Mouse (Mus musculus) c-Kit-positive CD71-positive TER-119-positive erythroid progenitor cells, embryonic 14.5 days (primary cell): ENCODE measurements around the gene Alpl.

Experiments
- DNase-seq: peaks from one replicate; pipeline ENCODE4 v3.0.0-alpha.2; 2013; ENCODE audit warnings: low spot score

The Alpl gene

DNA sequence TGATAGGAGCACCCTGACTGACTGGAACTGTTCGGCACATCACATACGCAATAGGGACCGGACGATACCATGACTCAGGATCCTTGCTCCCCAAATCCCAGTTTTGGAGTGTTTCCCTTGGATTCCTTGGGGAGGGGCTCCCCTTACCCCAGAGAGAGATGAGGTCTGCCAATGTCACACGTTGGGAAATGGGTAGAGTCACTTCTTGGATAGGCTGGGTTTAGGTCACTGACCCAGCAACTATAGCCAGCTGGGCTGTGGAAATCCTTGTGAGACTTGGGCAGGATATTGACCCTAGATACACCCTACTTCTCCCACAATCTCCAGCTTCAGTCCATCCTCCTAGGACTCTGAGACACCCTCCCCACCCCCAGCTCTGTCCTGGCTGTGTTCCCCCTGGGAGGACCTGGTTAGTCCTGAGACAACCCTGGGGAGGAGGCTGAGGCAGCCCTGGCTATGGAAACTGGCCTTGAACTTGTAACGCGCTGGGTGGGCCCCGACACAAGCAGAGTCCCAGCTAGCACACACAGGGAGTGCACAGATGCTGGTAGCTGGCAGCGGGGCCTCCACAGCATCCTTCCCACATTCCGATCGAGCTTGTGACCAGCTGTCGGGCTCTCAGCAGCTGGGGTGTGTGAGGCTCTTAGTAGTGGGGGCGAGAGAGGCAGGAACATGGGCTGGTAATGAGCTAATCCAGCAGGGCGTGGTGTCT, 25.1 kb downstream of the Alpl start:
- no peak for DNase-seq

- DNase-seq: no peak
Measured at GRCm38 (mm10) chr4:137769635-137770034, 26.5 kb downstream of the Alpl start.

- DNase-seq: no peak
Measured at GRCm38 (mm10) chr4:137768831-137769230, 27.4 kb downstream of the Alpl start.

- DNase-seq: no peak
Measured at GRCm38 (mm10) chr4:137768381-137768780, 27.8 kb downstream of the Alpl start.

DNA sequence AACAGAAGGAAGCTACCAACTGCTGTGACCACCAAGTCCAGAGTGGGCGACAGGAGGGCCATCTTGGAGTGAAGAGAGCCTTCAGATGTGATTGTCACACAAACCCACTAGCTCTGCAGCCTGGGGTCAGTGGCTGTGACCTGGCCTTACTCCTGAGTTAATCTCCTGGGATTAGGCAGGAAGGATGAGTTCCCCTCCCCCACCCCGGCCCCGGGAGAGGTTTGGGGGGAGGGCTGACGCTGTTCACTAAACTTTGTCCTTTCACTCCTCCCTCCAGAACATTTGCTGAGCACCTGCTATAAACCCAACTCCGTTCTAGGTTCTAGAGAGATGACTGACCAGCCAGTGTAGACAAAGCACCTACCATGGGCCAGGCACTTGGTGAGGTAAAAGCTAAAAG, 29.8 kb downstream of the Alpl start:
- DNase-seq: no peak

- no peak for DNase-seq
Measured at GRCm38 (mm10) chr4:137765554-137765971, 30.6 kb downstream of the Alpl start.

DNA sequence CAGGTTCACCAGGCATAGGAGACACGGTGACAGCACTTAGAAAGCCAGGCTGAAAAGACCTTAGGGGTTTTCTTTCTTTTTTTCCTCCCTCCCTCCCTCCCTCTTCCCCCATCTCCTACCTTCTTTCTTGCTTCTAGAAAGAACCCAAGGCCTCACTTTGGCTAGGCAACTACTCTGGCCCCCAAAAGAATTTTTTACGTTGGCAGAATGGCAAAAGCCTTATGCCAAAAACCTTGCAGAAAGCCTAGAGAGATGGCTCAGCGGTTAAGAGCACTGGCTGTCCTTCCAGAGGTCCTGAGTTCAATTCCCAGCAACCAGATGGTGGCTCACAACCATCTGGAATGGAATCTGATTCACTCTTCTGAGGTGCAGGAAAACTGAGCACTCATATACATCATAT, 31.6 kb downstream of the Alpl start:
- DNase-seq: no peak

- no peak for DNase-seq
Measured at GRCm38 (mm10) chr4:137763920-137764495, 32.2 kb downstream of the Alpl start.

GRCm38 (mm10) chr4:137762886-137763285, 33.3 kb downstream of the Alpl start:
- DNase-seq: no peak

DNA sequence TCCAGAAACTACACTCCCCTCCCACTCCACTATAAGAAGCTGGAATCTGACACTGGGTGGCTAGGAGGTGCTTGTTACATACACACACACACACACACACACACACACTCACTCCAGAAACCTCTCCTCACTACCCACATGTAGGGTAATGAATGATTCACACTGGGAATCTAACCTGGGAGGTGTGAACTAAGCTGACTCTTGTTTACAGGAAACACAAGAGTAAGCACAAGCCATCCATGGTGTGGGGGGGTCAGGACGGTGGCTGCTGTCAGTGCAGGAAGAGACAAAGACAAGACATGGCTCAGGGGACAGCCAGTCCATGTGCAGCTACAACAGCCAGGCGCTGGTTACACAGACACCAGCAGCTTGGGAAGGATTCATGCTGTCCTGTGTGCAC, 41.7 kb downstream of the Alpl start:
- no peak for DNase-seq

GRCm38 (mm10) chr4:137753199-137753598, 43.0 kb downstream of the Alpl start:
- peak; percentile 49 for DNase-seq

GRCm38 (mm10) chr4:137752471-137752870, 43.7 kb downstream of the Alpl start:
- peak; percentile 46 for DNase-seq

GRCm38 (mm10) chr4:137751717-137752116, 44.5 kb downstream of the Alpl start:
- DNase-seq: no peak

DNA sequence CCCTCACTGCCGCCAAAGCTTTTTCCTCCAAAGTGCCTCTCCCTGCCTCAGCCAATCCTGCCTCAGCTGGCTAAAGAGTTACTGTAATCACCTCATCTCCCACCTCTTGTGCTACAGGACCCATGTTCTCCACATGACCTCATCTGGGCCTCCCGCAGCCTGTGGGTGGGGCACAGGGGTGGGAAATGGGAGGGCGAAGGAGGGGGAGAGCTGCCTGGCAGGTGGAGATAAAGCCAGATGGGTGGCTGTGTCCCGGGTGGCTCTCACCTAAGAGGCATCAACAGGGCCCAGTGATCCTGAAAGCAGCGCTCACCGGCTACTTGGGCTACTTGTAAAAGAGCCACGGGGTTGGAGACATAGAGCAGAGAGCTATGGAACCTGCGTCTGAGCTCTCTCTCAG, 44.9 kb downstream of the Alpl start:
- peak; percentile 95 for DNase-seq

GRCm38 (mm10) chr4:137750121-137750520, 46.1 kb downstream of the Alpl start:
- DNase-seq: no peak

DNA sequence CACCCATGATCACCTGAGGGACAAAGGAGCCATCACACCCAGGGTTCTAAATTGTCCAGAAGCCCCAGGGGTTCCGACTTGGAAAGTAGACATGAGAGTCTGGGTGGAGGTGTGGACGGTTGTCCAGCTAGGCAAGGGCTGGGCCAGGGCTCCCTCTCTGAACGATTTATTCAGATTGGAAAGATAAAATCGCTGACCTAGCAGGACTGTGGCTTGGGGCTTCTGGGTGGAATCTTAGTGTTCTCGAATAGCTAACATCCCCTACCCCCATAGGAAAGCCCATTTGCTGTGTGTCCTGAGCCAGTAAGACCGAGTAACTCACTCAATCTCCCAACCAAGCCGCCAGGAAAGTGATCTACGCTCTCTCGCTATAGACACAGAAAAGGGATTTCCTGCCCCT, 46.5 kb downstream of the Alpl start:
- no peak for DNase-seq

DNA sequence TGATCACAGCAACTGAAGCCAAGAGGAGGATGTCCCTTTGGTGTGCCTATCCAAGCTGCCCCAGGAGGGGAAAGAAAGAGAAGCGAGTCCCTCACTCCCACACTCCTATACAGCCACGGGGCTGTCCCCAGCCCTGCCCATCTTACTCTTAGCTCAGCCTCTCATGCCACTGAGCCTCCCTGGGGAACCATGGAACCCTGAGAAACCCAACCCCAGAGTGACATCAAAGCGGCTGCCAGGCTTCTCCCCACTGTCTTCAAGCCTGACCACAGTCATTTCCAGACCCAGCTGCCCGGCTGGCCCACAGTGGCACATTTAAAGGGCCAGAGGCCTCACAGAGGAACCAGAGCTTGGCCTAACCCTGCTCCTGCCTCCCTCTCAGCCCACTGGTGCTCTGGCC, 47.5 kb downstream of the Alpl start:
- no peak for DNase-seq

DNA sequence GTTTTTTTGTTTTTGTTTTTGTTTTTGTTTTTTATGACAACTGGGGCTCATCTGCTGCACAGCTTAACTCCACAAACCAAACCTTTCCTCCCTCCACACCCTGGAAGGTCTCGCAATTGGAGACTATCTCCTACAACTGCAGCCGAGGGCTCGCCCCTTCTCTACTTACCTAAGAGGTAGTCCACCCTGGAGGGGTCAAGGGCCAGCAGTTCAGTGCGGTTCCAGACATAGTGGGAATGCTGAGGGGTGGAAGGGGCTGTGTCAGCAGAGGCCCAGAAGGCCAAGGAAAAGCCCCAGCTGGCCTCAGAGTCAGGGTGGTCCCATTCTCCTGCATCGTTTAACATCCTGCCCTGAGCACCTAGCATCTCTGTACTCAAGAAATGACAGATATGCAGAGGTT, 48.6 kb downstream of the Alpl start:
- DNase-seq: no peak

- DNase-seq: no peak
Measured at GRCm38 (mm10) chr4:137747091-137747490, 49.1 kb downstream of the Alpl start.

- no peak for DNase-seq
Measured at GRCm38 (mm10) chr4:137744433-137744918, 51.7 kb downstream of the Alpl start.

GRCm38 (mm10) chr4:137743791-137744190, 52.4 kb downstream of the Alpl start:
- DNase-seq: no peak

DNA sequence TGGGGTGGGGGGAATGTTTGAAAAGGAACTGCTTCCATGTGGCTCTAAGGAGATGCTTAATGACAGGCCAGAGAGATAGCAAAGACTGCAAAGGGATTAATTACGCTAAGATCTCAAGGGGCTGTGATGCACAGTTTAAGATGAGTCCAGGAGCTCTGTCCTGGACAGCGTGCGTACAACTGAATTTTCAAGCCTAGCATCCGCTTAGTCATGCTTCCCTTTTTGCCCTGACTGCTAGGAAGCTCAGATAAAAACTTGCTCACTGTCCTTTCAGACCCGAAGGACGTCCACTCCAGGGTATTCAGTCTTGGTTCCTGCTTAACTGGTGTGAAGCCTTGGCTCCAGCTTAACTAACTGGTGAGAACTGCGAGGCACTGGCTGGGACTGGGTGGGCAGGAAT, 55.8 kb downstream of the Alpl start:
- no peak for DNase-seq

GRCm38 (mm10) chr4:137739151-137739923, 56.8 kb downstream of the Alpl start:
- DNase-seq: no peak
